Mouse (Mus musculus): ENCODE results near the gene Rnase4.

The Rnase4 gene

DNA sequence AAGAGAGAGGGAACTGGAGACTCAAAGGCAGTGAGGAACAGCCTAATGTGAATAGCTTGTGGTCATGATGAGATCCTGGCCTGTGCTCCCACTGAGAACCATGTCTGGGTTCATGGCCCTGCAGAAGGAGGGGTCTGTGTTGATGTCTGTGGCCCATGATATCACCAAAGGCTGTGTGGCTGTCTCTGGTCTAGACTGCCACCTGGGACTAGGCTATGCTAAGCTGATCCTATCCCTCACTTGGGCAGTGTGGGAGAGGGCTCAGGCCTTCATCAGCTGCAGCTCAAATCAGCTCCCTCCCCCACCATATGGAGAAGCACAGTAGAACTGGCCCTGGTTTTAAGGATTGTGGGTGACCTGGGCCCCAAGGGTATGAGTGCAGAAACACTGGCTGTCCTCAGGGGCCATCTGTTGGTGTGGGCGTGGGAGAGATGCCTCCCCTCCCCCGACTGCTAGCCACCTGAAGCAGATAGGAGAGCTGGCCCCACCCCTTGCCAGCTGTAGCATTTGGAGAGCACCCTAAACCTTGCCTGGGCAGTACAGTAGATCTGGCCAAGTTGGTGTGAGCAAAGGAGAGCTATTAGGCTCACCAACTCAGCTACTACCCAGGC lies 36.9 kb downstream of the Rnase4 start:
- DNase-seq (ENCODE audit: extremely low spot score, low spot score), result no peak

DNA sequence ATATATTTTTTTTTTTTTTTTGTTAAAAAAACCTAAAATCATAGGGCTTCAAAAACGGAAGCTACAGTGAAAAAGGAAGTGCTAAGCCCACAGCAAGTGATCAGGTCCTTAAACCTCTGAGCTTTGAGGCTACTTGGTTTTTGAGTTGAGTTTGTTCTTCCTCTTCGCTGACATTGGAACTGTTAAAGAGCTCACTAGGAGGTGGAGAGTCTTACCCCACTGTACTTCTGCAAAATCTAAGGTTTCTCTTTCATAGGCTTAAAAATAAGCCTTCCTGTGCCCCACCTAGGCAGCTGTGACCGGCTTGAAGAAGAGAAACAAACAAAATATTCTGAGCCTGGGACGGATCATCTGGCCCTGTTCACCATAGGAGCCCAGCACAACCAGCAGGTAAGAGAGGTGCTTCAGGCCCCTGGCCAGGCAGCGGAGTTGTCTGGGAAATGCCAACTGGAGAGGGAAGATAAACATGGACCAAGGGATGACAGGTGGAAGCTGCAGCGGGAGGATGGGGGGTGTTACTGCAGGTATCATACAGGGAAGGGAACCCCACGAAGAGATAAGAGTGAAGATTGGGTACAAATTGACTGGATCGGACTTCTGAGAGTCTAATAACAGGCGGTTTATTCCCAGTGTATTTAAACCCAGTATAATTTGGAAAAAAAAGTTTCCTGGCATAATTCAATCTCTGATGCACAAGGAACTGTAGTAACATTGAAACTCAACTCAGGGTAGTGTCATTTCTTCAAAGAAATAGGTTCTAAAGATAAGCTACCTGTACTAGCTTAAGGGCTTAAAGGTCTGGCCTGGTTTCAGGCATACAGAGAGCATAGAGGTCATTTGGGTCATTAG lies 38.1 kb downstream of the Rnase4 start:
- DNase-seq (ENCODE audit: extremely low spot score, low spot score), result no peak

GRCm38 (mm10) chr14:51129624-51129975 lies 38.7 kb downstream of the Rnase4 start:
- DNase-seq (ENCODE audit: extremely low spot score, low spot score), result no peak

- no peak for DNase-seq (ENCODE audit: extremely low spot score, low spot score)
These were observed 39.6 kb downstream of the Rnase4 start for GRCm38 (mm10) chr14:51130315-51130940.

DNA sequence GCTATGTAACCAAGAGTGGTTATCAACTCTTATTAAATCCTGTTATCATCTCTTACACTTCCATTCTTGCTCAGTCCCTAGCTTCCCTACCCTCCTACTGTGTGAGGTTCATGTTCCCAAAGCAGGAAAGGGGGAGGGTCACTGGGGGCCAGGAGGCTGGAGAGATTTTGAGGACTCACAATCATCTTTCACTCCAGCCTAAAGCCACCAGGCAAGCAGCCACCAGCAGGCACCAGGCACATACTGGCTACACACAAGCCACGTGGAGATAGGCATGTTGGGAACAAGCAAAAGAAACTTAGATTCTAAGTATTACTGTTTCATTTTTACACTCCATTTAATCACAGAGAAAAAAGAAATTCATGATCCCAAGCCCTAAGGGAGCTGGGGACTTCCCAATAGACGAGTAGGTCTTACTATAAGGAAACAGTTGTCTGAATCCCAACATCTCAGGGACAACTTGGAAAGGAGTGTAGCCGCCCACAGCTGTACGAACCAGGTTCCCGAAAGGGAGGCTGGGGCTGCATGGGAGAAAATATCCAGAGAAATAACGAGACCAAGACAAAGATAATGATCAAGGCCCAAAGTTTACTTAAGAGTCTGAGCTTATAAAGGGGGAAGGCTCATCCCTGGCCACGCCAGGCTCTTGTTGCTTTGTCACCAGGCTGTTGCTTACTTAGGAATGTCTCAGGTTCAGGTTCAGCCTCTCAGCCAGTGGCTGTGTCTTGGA lies 40.4 kb downstream of the Rnase4 start:
- no peak for DNase-seq (ENCODE audit: extremely low spot score, low spot score)

DNA sequence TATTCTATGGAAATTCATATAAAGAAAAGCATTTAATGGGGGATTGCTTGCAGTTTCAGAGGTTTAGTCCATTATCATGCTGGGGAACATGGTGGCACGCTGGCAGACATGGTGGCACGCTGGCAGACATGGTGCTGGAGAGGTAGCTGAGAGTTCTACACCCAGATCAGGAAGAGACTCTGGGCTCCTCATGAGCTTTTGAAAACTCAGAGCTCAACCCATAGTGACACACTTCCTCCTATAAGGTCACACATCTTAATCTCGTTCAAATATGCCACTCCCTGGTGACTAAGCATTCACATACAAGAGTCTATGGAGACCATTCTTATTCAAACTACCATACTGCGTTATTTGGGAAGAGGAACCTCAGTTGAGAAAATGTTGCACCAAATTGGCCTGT lies 41.5 kb downstream of the Rnase4 start:
- DNase-seq (ENCODE audit: extremely low spot score, low spot score), result no peak

DNA sequence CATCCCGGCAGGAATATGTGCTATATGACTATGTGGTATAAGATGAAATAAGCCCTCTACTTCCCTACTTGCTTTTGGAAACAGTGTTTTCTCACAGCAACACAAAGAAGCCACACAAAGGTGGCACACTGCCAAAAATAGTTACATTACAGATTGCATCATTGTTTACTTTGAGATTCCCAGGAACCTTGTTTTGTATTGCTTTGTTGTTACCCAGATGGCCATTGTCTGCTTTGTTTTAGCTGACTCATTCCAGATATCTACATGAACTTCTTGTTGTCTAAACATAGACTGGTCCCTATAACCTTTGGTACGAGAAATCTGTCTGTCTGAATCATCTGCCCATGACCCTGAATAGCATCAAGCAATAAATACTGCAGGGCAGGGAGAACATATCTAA lies 49.5 kb downstream of the Rnase4 start:
- no peak for DNase-seq (ENCODE audit: extremely low spot score, low spot score)

DNA sequence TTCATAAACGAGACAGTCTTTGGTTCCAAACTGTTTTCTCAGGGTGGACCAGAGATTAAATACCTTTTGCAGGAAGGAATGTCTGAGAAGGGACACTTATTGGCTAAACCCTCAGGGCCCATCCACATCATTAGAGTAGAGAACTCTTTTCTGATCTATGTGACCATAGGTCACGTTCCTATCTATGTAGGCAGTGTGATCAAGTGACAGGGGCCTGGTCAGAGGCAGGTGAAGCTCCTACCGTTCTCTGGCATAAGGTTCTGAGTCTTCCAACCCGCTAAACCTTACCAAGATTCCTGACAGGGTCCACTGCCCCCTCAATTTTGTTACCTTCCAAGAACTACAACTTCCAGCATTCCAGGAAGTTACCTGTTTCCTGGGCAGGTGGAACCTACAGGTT lies 51.2 kb downstream of the Rnase4 start:
- no peak for DNase-seq (ENCODE audit: extremely low spot score, low spot score)

GRCm38 (mm10) chr14:51142568-51142967 lies 51.7 kb downstream of the Rnase4 start:
- no peak for DNase-seq (ENCODE audit: extremely low spot score, low spot score)

GRCm38 (mm10) chr14:51143287-51143686 lies 52.4 kb downstream of the Rnase4 start:
- DNase-seq (ENCODE audit: extremely low spot score, low spot score), result no peak

DNA sequence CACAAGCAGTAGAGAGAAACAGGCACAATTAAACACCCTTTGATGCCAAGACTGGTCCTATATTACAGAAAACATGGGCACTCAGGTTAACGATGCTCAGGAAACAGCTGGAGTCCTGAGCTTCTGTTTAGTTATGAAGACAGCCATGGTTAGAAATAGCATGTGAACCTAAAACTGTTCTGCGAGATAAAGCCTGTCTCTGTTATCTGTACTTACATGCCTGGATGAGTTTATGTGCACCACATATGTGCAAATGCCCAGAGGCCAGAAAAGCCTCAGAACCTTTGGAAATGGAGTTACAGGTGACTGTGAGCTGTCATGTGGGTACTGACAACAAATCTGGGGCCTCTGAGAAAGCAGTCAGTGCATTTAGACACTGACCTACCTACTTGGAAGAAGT lies 53.1 kb downstream of the Rnase4 start:
- no peak for DNase-seq (ENCODE audit: extremely low spot score, low spot score)

GRCm38 (mm10) chr14:51144451-51144850 lies 53.6 kb downstream of the Rnase4 start:
- no peak for DNase-seq (ENCODE audit: extremely low spot score, low spot score)

DNA sequence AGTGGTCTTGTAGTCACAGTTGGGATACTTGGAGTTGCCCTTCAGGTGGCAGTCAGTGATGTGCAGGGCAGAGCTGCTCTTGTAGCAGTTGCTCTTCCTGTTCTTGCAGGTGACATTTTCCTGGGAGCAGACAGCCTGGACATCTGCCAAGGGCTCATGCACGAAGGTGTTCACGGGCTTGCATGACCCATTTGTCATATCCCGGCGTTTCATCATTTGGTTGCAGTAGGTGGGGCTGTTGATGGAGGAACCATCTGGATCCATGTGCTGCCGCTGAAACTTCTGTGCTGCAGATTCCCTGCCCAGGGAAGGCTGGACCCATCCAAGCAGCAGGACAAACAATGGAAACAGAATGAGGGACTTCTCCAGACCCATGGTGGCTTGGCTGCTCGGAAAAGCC lies 54.6 kb downstream of the Rnase4 start:
- no peak for DNase-seq (ENCODE audit: extremely low spot score, low spot score)

DNA sequence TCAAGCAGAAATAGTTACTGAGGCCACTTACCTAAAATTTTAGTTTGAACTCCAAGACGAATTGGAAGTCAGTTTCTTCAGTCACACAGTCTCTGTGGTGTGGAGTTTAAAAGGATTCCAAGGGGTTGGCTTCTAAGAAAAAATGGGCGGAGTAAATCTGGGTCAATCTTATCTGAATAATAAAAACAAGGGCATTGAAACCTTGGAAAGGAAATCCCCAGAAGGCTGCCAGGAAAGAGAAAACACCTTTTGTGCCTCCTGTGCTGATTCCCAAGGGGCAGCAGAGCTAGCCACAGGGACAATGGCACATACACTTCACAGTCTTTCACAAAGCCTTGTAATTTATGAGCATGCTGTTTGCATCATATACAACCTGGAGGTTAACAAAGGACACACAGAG lies 55.8 kb downstream of the Rnase4 start, which contains the start of gene Rnase1:
Gene Rnase1, minus strand, starts transcription at position 101 of the 400 bp plus-strand sequence.
- DNase-seq (ENCODE audit: extremely low spot score, low spot score), result no peak

DNA sequence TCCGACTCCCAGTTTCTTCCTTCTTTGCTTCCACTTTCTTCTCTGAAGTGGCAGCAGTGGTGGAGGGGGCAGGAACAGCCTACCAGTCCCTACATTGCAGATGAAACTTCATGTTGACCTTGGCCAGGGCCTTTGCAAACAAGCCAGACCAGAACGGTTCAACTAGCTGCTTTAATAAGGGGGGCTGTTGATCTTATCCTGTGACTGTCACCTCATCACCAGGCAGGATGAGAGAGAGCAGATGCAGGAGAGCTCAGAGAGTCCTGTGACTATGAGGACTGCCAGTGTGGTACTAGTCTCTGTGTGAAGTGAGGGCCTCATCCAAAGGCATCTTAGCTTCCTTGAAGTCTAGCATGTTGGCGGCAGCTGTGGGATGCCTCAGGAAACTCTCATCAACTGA lies 57.1 kb downstream of the Rnase4 start:
- no peak for DNase-seq (ENCODE audit: extremely low spot score, low spot score)

DNA sequence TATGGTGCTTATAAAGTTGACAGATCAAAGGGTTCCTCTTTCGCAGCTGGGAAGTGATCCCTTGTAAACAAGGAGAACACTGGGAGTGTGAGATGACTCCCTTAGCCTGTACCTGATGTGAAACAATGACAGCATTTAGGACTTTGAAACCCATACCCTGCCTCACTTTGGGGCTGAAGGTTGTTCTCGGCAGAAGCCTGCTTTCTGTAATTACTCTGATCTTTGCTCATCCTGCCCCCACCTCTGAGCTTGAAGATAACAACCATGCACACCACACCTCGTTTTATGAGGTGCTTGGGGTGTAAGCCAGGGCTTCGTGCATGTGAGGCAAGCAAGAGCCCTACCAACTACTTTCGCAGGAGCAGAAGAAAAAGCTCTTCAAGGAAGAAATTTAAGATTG lies 58.3 kb downstream of the Rnase4 start:
- no peak for DNase-seq (ENCODE audit: extremely low spot score, low spot score)

- no peak for DNase-seq (ENCODE audit: extremely low spot score, low spot score)
These were observed 59.4 kb downstream of the Rnase4 start for GRCm38 (mm10) chr14:51150206-51150831.

DNA sequence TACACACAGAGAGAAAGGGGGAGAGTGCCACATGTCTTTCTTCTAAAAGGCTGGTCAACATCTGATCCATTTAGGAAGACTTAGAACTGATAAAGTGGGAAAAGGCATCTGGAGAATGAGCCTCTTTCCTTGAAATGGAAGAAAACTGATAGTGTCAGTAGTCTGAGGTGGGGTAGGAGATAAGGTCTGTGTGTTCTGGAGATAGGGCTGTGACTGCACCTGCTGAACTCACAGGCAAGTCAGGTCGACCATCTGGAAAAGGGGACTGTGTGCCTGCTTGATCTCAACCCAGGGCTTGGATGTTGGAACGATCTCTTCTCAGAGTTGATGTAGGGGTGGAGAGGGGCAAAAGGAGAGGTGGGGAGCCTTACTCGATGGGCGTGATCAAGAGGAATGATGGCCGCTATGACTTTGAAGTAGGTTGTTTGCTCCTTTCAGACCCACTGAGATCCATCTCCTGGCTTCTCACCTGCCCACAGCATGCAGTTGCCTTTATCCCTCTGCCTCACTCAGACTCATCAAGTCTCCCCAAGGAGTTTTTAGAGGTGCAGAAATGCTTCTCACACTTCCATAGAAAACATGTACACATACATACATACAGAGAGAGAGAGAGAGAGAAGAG lies 61.5 kb downstream of the Rnase4 start:
- no peak for DNase-seq (ENCODE audit: extremely low spot score, low spot score)
